Mouse (Mus musculus): ENCODE measurements around the gene Dvl2. TPM values are rescaled to one million over a fixed set of nuclear protein-coding genes. Genes with fewer than 3 reads are reported as not detected.

The Dvl2 gene
- total RNA-seq (2023): 10 to 100 TPM; 40.8 to 42.1 TPM

GRCm38 (mm10) chr11:70000396-70000898 is at the start of gene Dvl2:
Gene Dvl2 (plus strand): TSS chr11:70000595.

GRCm38 (mm10) chr11:69964650-69965270 is 35.6 kb upstream of the Dvl2 start, which contains the start of gene Cldn7:
Gene Cldn7 (plus strand): TSS chr11:69964779.

GRCm38 (mm10) chr11:69981141-69981762 is 19.1 kb upstream of the Dvl2 start, which contains the start of gene Ctdnep1:
Gene Ctdnep1 (plus strand): TSS chr11:69981156.

GRCm38 (mm10) chr11:69982225-69982624 is 18.2 kb upstream of the Dvl2 start, which contains the start of gene Elp5:
Gene Elp5 (minus strand): TSS chr11:69982517.

GRCm38 (mm10) chr11:69990850-69991691 is 9.3 kb upstream of the Dvl2 start, which contains the start of gene Gabarap:
Gene Gabarap (plus strand): TSS chr11:69991143.

GRCm38 (mm10) chr11:69995391-69995960 is 4.9 kb upstream of the Dvl2 start, which contains the start of gene Phf23:
Gene Phf23 (plus strand): TSS chr11:69995777.

GRCm38 (mm10) chr11:70014880-70015558 is 14.6 kb downstream of the Dvl2 start, which contains the start of gene Acadvl:
Gene Acadvl (minus strand): TSS chr11:70015411.

GRCm38 (mm10) chr11:70016669-70017068 is 16.3 kb downstream of the Dvl2 start, which contains the start of gene Dlg4:
Gene Dlg4 (plus strand): TSS chr11:70016942.

GRCm38 (mm10) chr11:70053898-70054570 is 53.6 kb downstream of the Dvl2 start, which contains the start of gene Asgr1:
Gene Asgr1 (plus strand): TSS chr11:70054085.

Other genes with a start within 250 kb of the Dvl2 start
- 100 to 1,000 TPM; 156 to 172 TPM for gene Polr2a, start 242.0 kb upstream of the Dvl2 start, total RNA-seq (2023)
- gene Slc35g3, start 238.6 kb upstream of the Dvl2 start, total RNA-seq (2023): not detected
- 10 to 100 TPM; 46.9 to 48.0 TPM for gene Zbtb4, start 234.7 kb upstream of the Dvl2 start, total RNA-seq (2023)
- gene Chrnb1, start 204.7 kb upstream of the Dvl2 start, total RNA-seq (2023): 1 to 10 TPM; 3.7 to 4.6 TPM
- gene Fgf11, start 198.7 kb upstream of the Dvl2 start, total RNA-seq (2023): not detected
- gene Tmem102, start 195.0 kb upstream of the Dvl2 start, total RNA-seq (2023): not detected
- gene Gm39566, start 185.3 kb upstream of the Dvl2 start, total RNA-seq (2023): not detected
- not detected for gene Spem2, start 182.1 kb upstream of the Dvl2 start, total RNA-seq (2023)
- gene Spem1, start 178.4 kb upstream of the Dvl2 start, total RNA-seq (2023): not detected
- 1 to 10 TPM in 1 of 2 experiments, under 1 TPM in 1; 0.95 to 1.3 TPM for gene Nlgn2, start 162.8 kb upstream of the Dvl2 start, total RNA-seq (2023)
- gene Tmem256, start 162.1 kb upstream of the Dvl2 start, total RNA-seq (2023): 10 to 100 TPM; 18.6 to 19.6 TPM
- 10 to 100 TPM; 13.7 to 17.8 TPM for gene Plscr3, start 154.2 kb upstream of the Dvl2 start, total RNA-seq (2023)
- gene Tnk1, start 141.9 kb upstream of the Dvl2 start, total RNA-seq (2023): not detected
- gene Tmem95, start 122.6 kb upstream of the Dvl2 start, total RNA-seq (2023): not detected
- gene Kctd11, start 119.2 kb upstream of the Dvl2 start, total RNA-seq (2023): 1 to 10 TPM; 1.5 to 2.1 TPM
- gene Acap1, start 105.1 kb upstream of the Dvl2 start, total RNA-seq (2023): 100 to 1,000 TPM; 462 TPM
- 1 to 10 TPM; 3.5 to 3.6 TPM for gene 2810408A11Rik, start 99.6 kb upstream of the Dvl2 start, total RNA-seq (2023)
- 10 to 100 TPM; 64.4 to 66.0 TPM for gene Neurl4, start 99.5 kb upstream of the Dvl2 start, total RNA-seq (2023)
- 100 to 1,000 TPM; 132 to 133 TPM for gene Gps2, start 86.7 kb upstream of the Dvl2 start, total RNA-seq (2023)
- gene Eif5a, start 78.6 kb upstream of the Dvl2 start, total RNA-seq (2023): 100 to 1,000 TPM; 389 to 417 TPM
- gene Ybx2, start 64.8 kb upstream of the Dvl2 start, total RNA-seq (2023): not detected
- not detected for gene Slc2a4, start 52.4 kb upstream of the Dvl2 start, total RNA-seq (2023)
- not detected for gene Cldn7, start 35.8 kb upstream of the Dvl2 start, total RNA-seq (2023)
- 100 to 1,000 TPM; 113 to 123 TPM for gene Ctdnep1, start 19.4 kb upstream of the Dvl2 start, total RNA-seq (2023)
- 10 to 100 TPM; 36.1 to 48.5 TPM for gene Elp5, start 18.1 kb upstream of the Dvl2 start, total RNA-seq (2023)
- gene Gabarap, start 9.5 kb upstream of the Dvl2 start, total RNA-seq (2023): 100 to 1,000 TPM; 182 to 187 TPM
- 10 to 100 TPM; 64.4 to 67.2 TPM for gene Phf23, start 4.8 kb upstream of the Dvl2 start, total RNA-seq (2023)
- 10 to 100 TPM; 62.0 to 75.3 TPM for gene Acadvl, start 14.8 kb downstream of the Dvl2 start, total RNA-seq (2023)
- gene Dlg4, start 16.3 kb downstream of the Dvl2 start, total RNA-seq (2023): 10 to 100 TPM; 36.4 to 38.1 TPM
- not detected for gene Asgr1, start 53.5 kb downstream of the Dvl2 start, total RNA-seq (2023)
- not detected for gene Asgr2, start 92.0 kb downstream of the Dvl2 start, total RNA-seq (2023)
- gene Mgl2, start 129.7 kb downstream of the Dvl2 start, total RNA-seq (2023): not detected
- under 1 TPM in 1 of 2 experiments, not detected in 1; 0.99 TPM for gene Clec10a, start 155.6 kb downstream of the Dvl2 start, total RNA-seq (2023)
- not detected for gene Slc16a11, start 212.2 kb downstream of the Dvl2 start, total RNA-seq (2023)
- gene Slc16a13, start 220.5 kb downstream of the Dvl2 start, total RNA-seq (2023): 1 to 10 TPM; 2.6 to 3.1 TPM
- gene Bcl6b, start 229.2 kb downstream of the Dvl2 start, total RNA-seq (2023): under 1 TPM in 1 of 2 experiments, not detected in 1; 0.15 TPM
- 10 to 100 TPM; 67.4 to 73.0 TPM for gene 0610010K14Rik, start 237.3 kb downstream of the Dvl2 start, total RNA-seq (2023)
- gene Gm21988, start 239.2 kb downstream of the Dvl2 start, total RNA-seq (2023): 1 to 10 TPM; 3.9 to 5.7 TPM
- 10 to 100 TPM; 70.1 TPM for gene Rnasek, start 239.2 kb downstream of the Dvl2 start, total RNA-seq (2023)

Measured in T-cell, adult 66 days (primary cell).